Mouse (Mus musculus) liver, adult 2 months (tissue): ENCODE measurements at regions not wholly inside any gene's neighbourhood (a gene's known extent, or its start where the extent isn't known, plus 50 kb on each side); places are given as distances from the start of the nearest gene placed in this dataset.

Experiments used
- DNase-seq: peaks from one replicate; pipeline ENCODE4 v3.0.0-alpha.2; 2011; ENCODE audit warnings: low read depth, low spot score; ENCODE audit errors: extremely low read depth
- H3K27ac ChIP-seq: fragments of 200-500 bp; replicated peaks from 2 replicates; pipeline ENCODE4 v1.5.1; 2012; ENCODE audit warnings: low read depth, mild to moderate bottlenecking, control low read depth, inconsistent platforms, low read length; ENCODE audit not compliant: insufficient read depth
- H3K27me3 ChIP-seq: fragments of 200-500 bp; 2 replicates; pipeline ENCODE4 v1.6.1; 2012; ENCODE audit warnings: mild to moderate bottlenecking, moderate library complexity, low read length, inconsistent platforms; ENCODE audit not compliant: control insufficient read depth, insufficient read depth
- H3K36me3 ChIP-seq: fragments of 200-500 bp; 2 replicates; pipeline ENCODE4 v1.6.1; 2012; ENCODE audit warnings: low read length, inconsistent platforms; ENCODE audit not compliant: control insufficient read depth, insufficient read depth
- H3K4me1 ChIP-seq: fragments of 200-500 bp; 2 replicates; pipeline ENCODE4 v1.6.1; 2011; ENCODE audit warnings: low read length; ENCODE audit not compliant: control insufficient read depth, insufficient read depth
- H3K4me3 ChIP-seq: fragments of 200-500 bp; 2 replicates; pipeline ENCODE4 v1.5.1; 2011; ENCODE audit warnings: low read depth, mild to moderate bottlenecking, control low read depth, low read length, moderate library complexity; ENCODE audit not compliant: insufficient read depth
- H3K79me2 ChIP-seq: fragments of 200-500 bp; 2 replicates; pipeline ENCODE4 v1.6.1; 2012; ENCODE audit warnings: inconsistent platforms, mild to moderate bottlenecking, low read length, moderate library complexity; ENCODE audit not compliant: control insufficient read depth, insufficient read depth
- H3K9ac ChIP-seq: fragments of 200-500 bp; 2 replicates; pipeline ENCODE4 v1.6.1; 2012; ENCODE audit warnings: low read depth, mild to moderate bottlenecking, control low read depth, inconsistent platforms, low read length
- CTCF ChIP-seq: fragments of 200-500 bp; IDR thresholded peaks from 2 replicates; pipeline ENCODE4 v1.5.1; 2011; ENCODE audit warnings: low read depth, low read length, control low read depth
- POLR2A ChIP-seq: fragments of 200-500 bp; IDR thresholded peaks from 2 replicates; pipeline ENCODE4 v1.6.1; 2011; ENCODE audit warnings: low read length, control low read depth; ENCODE audit not compliant: insufficient read depth; ENCODE audit errors: extremely low read depth
- WGBS: fragments of 180-500 bp; shearing (Covaris S2); methylation state at CpG from one replicate; pipeline ENCODE4 v1.1.7; 2018; 5-methylcytosine and 5-hydroxymethylcytosine counted together

DNA sequence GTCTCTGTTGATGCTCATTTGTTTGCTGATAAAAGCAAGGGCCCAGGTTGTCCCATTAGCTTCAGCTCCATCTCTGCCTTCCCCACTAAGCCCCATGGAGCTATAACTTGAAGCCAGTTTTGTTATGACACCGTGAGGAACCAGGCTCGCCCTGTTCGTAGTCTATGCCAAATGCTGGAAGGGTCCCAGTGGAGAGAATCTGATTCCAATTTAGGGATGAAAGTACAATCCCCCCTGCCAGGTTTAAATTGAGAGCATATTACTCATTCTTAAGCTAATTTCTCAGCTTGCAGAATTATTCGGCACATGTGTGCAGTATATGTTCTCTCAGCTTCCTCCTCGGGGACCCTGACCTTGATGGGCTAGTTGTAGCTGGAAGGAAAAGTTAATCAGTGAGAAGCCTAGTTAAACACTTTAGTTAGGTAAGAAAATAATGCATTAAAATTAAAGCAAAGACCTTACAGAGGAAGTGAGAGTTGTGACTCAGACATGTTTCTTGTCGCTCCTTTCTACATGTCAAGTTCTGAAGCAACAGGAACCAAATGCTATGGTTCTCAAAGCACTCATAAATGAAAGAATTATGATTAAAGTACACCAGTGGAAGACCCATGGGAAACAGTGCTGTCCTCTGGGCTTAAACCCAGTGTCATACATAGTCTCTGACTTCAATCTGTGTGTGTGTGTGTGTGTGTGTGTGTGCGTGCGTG lies 295.2 kb downstream of the Rnd3 start:
- Histone ChIP-seq H3K27ac (no peak overlapping the region), H3K9ac (no peak overlapping the region), H3K27me3 (no peaks in the 10 kb centered on the region), H3K4me3 (no peak overlapping the region), H3K4me1 (no peaks in the 10 kb centered on the region), H3K36me3 (no peaks in the 10 kb centered on the region), H3K79me2 (no peaks in the 10 kb centered on the region)
- TF ChIP-seq CTCF (no peak), POLR2A (no peak)
- 89% methylated on average over 8 of the region's 8 CpGs for WGBS
- no peak for DNase-seq

DNA sequence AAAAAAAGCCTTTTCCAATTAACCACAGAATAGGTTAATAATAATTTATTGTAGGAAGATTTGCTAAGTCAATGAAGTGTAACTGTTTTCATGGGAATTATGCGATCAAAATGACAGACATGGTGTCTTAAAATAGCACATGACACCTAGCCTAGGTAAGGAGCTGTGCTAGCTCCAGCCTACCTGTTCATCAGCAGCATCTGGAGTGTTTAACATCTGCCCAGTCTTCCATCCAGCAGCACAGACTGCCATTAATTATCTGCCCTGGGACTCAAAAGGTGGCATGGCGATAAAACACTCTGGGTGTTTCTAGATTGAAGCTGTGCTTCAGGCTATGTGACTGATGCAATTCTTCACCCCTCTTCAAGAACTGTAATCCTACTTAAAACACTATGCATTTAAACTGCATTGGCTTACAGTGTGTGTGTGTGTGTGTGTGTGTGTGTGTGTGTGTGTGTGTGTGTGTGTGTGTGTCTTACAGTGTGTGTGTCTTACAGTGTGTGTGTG lies 296.4 kb downstream of the Rnd3 start:
- Histone ChIP-seq H3K79me2 (no peaks in the 10 kb centered on the region), H3K4me1 (no peaks in the 10 kb centered on the region), H3K4me3 (no peak overlapping the region), H3K9ac (no peak overlapping the region), H3K36me3 (no peaks in the 10 kb centered on the region), H3K27ac (no peak overlapping the region), H3K27me3 (no peaks in the 10 kb centered on the region)
- no peak for TF ChIP-seq POLR2A
- no peak for TF ChIP-seq CTCF
- WGBS, result 100% methylated on average over 2 of the region's 2 CpGs
- DNase-seq, result no peak

- Histone ChIP-seq H3K36me3 (no peaks in the 10 kb centered on the region), H3K9ac (no peak overlapping the region), H3K27ac (no peak overlapping the region), H3K4me3 (no peak overlapping the region), H3K27me3 (no peaks in the 10 kb centered on the region), H3K79me2 (no peaks in the 10 kb centered on the region), H3K4me1 (no peaks in the 10 kb centered on the region)
- TF ChIP-seq POLR2A, result no peak
- no peak for TF ChIP-seq CTCF
- 78% methylated on average over 3 of the region's 3 CpGs for WGBS
- no peak for DNase-seq
Measured at GRCm38 (mm10) chr2:50850071-50850470, 298.8 kb downstream of the Rnd3 start.

GRCm38 (mm10) chr2:50841881-50842280 lies 307.0 kb downstream of the Rnd3 start:
- DNase-seq, result peak; percentile 48
- H3K36me3 ChIP-seq, result no peaks in the 10 kb centered on the region
- H3K27me3 ChIP-seq, result no peaks in the 10 kb centered on the region
- no peak overlapping the region for H3K4me3 ChIP-seq
- no peak for TF ChIP-seq POLR2A
- TF ChIP-seq CTCF, result no peak
- no peaks in the 10 kb centered on the region for H3K4me1 ChIP-seq
- H3K9ac ChIP-seq, result no peak overlapping the region
- H3K79me2 ChIP-seq, result no peaks in the 10 kb centered on the region
- no peak overlapping the region for H3K27ac ChIP-seq
- WGBS, result 81% methylated on average over 2 of the region's 2 CpGs

DNA sequence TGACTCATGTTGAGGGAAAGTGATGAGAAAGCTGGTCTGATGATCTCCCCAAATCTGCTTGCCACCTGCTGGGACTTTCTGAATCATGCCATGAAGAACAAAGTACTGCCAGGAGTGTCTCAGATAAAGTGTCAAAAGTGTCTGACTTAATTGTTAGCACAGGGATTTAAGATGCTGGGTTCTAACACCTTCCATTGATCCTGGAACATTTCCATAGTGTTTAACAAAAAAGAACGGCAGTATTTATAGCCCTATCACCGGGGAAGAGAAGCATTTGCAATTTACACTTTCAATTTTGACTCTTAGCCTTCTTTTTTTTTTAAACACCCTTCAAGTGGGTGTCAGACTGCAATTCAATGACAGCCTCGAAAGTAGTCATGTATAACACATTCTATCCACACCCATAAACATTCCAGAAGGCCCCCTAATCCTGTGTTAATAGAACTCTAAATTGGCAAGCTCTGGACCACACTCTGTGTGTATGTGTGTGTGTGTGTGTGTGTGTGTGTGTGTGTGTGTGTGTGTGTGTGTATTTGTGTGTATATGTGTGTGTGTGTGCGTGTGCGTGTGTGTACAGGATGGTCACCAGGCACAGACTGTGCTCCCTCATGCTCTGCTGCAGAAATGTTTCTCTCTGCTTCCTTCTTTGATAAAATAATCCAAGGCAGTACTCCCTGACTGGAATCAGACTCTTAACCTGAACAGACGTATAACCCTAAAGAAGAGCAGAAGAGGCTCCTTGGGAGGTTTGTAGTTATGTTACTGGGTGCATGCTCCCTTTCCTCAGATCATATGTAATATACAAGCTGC lies 313.2 kb downstream of the Rnd3 start:
- no peaks in the 10 kb centered on the region for H3K36me3 ChIP-seq
- no peaks in the 10 kb centered on the region for H3K79me2 ChIP-seq
- no peaks in the 10 kb centered on the region for H3K4me1 ChIP-seq
- no peaks in the 10 kb centered on the region for H3K27me3 ChIP-seq
- no peak overlapping the region for H3K4me3 ChIP-seq
- DNase-seq, result no peak
- H3K9ac ChIP-seq, result no peak overlapping the region
- WGBS, result 84% methylated on average over 6 of the region's 6 CpGs
- no peak overlapping the region for H3K27ac ChIP-seq
- no peak for TF ChIP-seq CTCF
- no peak for TF ChIP-seq POLR2A

GRCm38 (mm10) chr2:50833791-50834190 lies 315.1 kb downstream of the Rnd3 start:
- no peaks in the 10 kb centered on the region for H3K79me2 ChIP-seq
- H3K4me1 ChIP-seq, result no peaks in the 10 kb centered on the region
- H3K9ac ChIP-seq, result no peak overlapping the region
- TF ChIP-seq POLR2A (no peak), CTCF (no peak)
- no peaks in the 10 kb centered on the region for H3K27me3 ChIP-seq
- no peaks in the 10 kb centered on the region for H3K36me3 ChIP-seq
- no peak overlapping the region for H3K27ac ChIP-seq
- WGBS, result 81% methylated on average over 5 of the region's 5 CpGs
- DNase-seq, result no peak
- no peak overlapping the region for H3K4me3 ChIP-seq
